27 mouse cellular contexts compared by ENCODE assay signal in the genomic region with DNA sequence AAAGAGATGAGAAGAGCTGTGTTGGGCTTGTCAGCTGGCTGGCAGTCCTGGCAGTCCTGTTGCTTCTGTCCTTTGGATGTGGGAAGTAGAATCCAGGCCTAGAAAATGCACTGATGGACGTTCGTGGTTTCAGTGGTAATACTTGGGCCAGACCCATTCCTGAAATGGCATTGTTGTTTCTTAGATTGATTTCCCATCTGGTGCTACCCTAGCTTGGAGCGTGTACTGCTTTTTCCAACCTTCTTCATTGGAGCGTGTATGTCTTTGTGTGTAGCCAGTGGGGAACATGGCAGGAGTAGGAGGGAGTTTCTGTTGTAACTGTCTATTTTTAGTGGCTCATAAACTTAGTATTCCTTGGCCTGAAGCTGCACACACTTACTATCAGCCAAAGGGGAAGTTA. TPM values are rescaled to one million over a fixed set of nuclear protein-coding genes. Genes with fewer than 3 reads are reported as not detected.
DNase-seq lines count a peak whose midpoint lies in the region; ATAC-seq and TF ChIP-seq lines count a peak whose summit lies in the region.
"Had no signal": no experiment of that assay in that cellular context is flagged by ENCODE, and none has a peak within 500 bp of the region (broad histone marks: within the 10 kb centered on the region; RNA-seq: fewer than 3 reads in every experiment).

No protein-coding gene starts in this region.

- 39% methylated on average over 4 of the region's 4 CpGs for WGBS in heart, adult 2 months
- whole genome bisulfite sequencing in lung, embryonic 14.5 days, result 86% methylated on average over 4 of the region's 4 CpGs
- WGBS in lung, adult 2 months, result 76% methylated on average over 4 of the region's 4 CpGs
- WGBS in thymus, adult 2 months, result 90% methylated on average over 4 of the region's 4 CpGs

- no peaks in the 10 kb centered on the region for H3K9me3 ChIP-seq in lung, embryonic 14.5 days (ENCODE audit: low read depth, low read length)
- H3K9me3 ChIP-seq: forebrain, embryonic 13.5 days; G1E; midbrain, embryonic 13.5 days; stomach, embryonic 15.5 days had no signal

- no peak for ATAC-seq in lung, embryonic 14.5 days (ENCODE audit: insufficient read depth)
- ATAC-seq: activated CD4-positive, CD25-positive, alpha-beta regulatory T cell, adult 4 months; forebrain, embryonic 13.5 days; inflammation-experienced regulatory T-cells, adult 6 months; lung, postnatal 0 days; midbrain, embryonic 13.5 days had no signal

- intact Hi-C loops in heart, adult 2 months (cut with DNase I), result loop anchor here (2.0 to 5.0 kb wide), 2 partner anchors 31 to 57 kb away; no protein-coding TSS in a partner anchor

- H3K4me2 ChIP-seq in lung, embryonic 14.5 days, result no peak overlapping the region
- H3K4me2 ChIP-seq: forebrain, embryonic 13.5 days; hindbrain, embryonic 14.5 days; midbrain, embryonic 13.5 days; stomach, embryonic 15.5 days had no signal

- H3K9ac ChIP-seq in heart, adult 2 months (ENCODE audit: low read depth, low read length), result no peak overlapping the region
- no peak overlapping the region for H3K9ac ChIP-seq in lung, embryonic 14.5 days
- H3K9ac ChIP-seq: forebrain, embryonic 13.5 days; hindbrain, embryonic 14.5 days; liver, embryonic 14.5 days; midbrain, embryonic 13.5 days; stomach, embryonic 15.5 days had no signal

- TF ChIP-seq POLR2A in heart, adult 2 months (IDR thresholded peaks at IDR 0.05; ENCODE audit: insufficient read depth, low read depth, low read length), result 0 out of 2 replicates have a peak, but pooled peaks have one; percentile 24
- no peak for TF ChIP-seq POLR2A in lung, adult 2 months (IDR thresholded peaks at IDR 0.05; ENCODE audit: borderline replicate concordance, extremely low read depth, low read depth, low read length)
- TF ChIP-seq POLR2A in bone marrow macrophage, adult 2 months (IDR thresholded peaks at IDR 0.05; ENCODE audit: borderline replicate concordance, low read depth, low read length), result no peak
- TF ChIP-seq POLR2A in thymus, adult 2 months (IDR thresholded peaks at IDR 0.05; ENCODE audit: control insufficient read depth, extremely low read depth, insufficient read depth, low read length, poor library complexity), result no peak

- H3K79me2 ChIP-seq in heart, adult 2 months (replicated peaks; ENCODE audit: control insufficient read depth, insufficient read depth, low read length), result no peaks in the 10 kb centered on the region

- no peak for TF ChIP-seq CTCF in heart, adult 2 months (IDR thresholded peaks at IDR 0.05)
- no peak for TF ChIP-seq CTCF in lung, embryonic 14.5 days (IDR thresholded peaks at IDR 0.05; ENCODE audit: low read depth)
- TF ChIP-seq CTCF in lung, adult 2 months (IDR thresholded peaks at IDR 0.05; ENCODE audit: insufficient read depth, low read length), result no peak
- TF ChIP-seq CTCF in bone marrow macrophage, adult 2 months (IDR thresholded peaks at IDR 0.05; ENCODE audit: low read depth, low read length), result no peak
- TF ChIP-seq CTCF in thymus, adult 2 months (IDR thresholded peaks at IDR 0.05; ENCODE audit: borderline replicate concordance, control insufficient read depth, extremely low read depth, insufficient read depth, low read length, poor library complexity), result no peak

- H3K4me1 ChIP-seq in heart, adult 2 months (ENCODE audit: control insufficient read depth, insufficient read depth, low read length), result peaks cover 25% of the 10 kb centered on the region
- H3K4me1 ChIP-seq in lung, embryonic 14.5 days (ENCODE audit: insufficient read depth), result peaks cover 13% of the 10 kb centered on the region
- H3K4me1 ChIP-seq in lung, adult 2 months (ENCODE audit: control insufficient read depth, insufficient read depth, low read length), result peaks cover 8% of the 10 kb centered on the region
- peaks cover 51% of the 10 kb centered on the region for H3K4me1 ChIP-seq in bone marrow macrophage, adult 2 months (ENCODE audit: control insufficient read depth, insufficient read depth, low read length)
- peaks cover 6% of the 10 kb centered on the region for H3K4me1 ChIP-seq in thymus, adult 2 months (replicated peaks; ENCODE audit: control insufficient read depth, insufficient read depth, low read length)

- no peak for DNase-seq in heart, adult 2 months
- DNase-seq in heart, postnatal 4 days, result no peak
- DNase-seq in lung, embryonic 14.5 days, result no peak
- no peak for DNase-seq in lung, adult 2 months
- DNase-seq in urinary bladder, adult 2 months (ENCODE audit: low spot score), result no peak
- no peak for DNase-seq in thymus, adult 2 months
- DNase-seq: adrenal gland, postnatal 10 days; B cell, adult 2 months; cerebellum, adult 8-10 months; cerebellum, postnatal 36 days; heart, postnatal 14 days; kidney, adult 2 months; layer of hippocampus, adult 9-11 months; right cerebral cortex, postnatal 14 days; thymus, postnatal 4 days had no signal

- H3K36me3 ChIP-seq in heart, adult 2 months (ENCODE audit: control insufficient read depth, insufficient read depth, low read length), result peaks cover 4% of the 10 kb centered on the region
- no peaks in the 10 kb centered on the region for H3K36me3 ChIP-seq in lung, embryonic 14.5 days (ENCODE audit: insufficient read depth)
- H3K36me3 ChIP-seq in thymus, adult 2 months (ENCODE audit: control insufficient read depth, insufficient read depth, low read length), result no peaks in the 10 kb centered on the region
- H3K36me3 ChIP-seq: G1E; midbrain, embryonic 13.5 days; stomach, embryonic 15.5 days had no signal

- no peaks in the 10 kb centered on the region for H3K27me3 ChIP-seq in heart, adult 2 months (ENCODE audit: control insufficient read depth, insufficient read depth, low read length)
- H3K27me3 ChIP-seq in lung, embryonic 14.5 days (ENCODE audit: insufficient read depth, low read length), result no peaks in the 10 kb centered on the region; the same call in 1 of the 2 replicates
- no peaks in the 10 kb centered on the region for H3K27me3 ChIP-seq in thymus, adult 2 months (ENCODE audit: control insufficient read depth, insufficient read depth, low read length)
- H3K27me3 ChIP-seq: CH12.LX; forebrain, embryonic 13.5 days; stomach, embryonic 15.5 days had no signal

- peak overlapping the region; percentile 67 for H3K27ac ChIP-seq in heart, adult 2 months
- peak overlapping the region; percentile 24; the same call in 1 of the 2 replicates for H3K27ac ChIP-seq in lung, embryonic 14.5 days (ENCODE audit: low read depth)
- H3K27ac ChIP-seq in bone marrow macrophage, adult 2 months (ENCODE audit: insufficient read depth, low read depth, low read length), result peak overlapping the region; percentile 82
- H3K27ac ChIP-seq in thymus, adult 2 months (ENCODE audit: control insufficient read depth, insufficient read depth, low read length), result no peak overlapping the region; the same call in 1 of the 2 replicates
- H3K27ac ChIP-seq: forebrain, embryonic 13.5 days; hindbrain, embryonic 14.5 days; kidney, postnatal 0 days; liver, embryonic 14.5 days; midbrain, embryonic 13.5 days; stomach, embryonic 15.5 days had no signal

- no peak for TF ChIP-seq EP300 in heart, adult 2 months (IDR thresholded peaks at IDR 0.05; ENCODE audit: insufficient read depth, low read depth, low read length)

- H3K4me3 ChIP-seq in heart, adult 2 months, result no peak overlapping the region
- H3K4me3 ChIP-seq in lung, embryonic 14.5 days (ENCODE audit: low read depth, low read length), result no peak overlapping the region
- H3K4me3 ChIP-seq in lung, adult 2 months (replicated peaks; ENCODE audit: extremely low read depth, low read depth, low read length), result no peak overlapping the region
- no peak overlapping the region for H3K4me3 ChIP-seq in bone marrow macrophage, adult 2 months (ENCODE audit: insufficient read depth, low read length)
- H3K4me3 ChIP-seq in thymus, adult 2 months (ENCODE audit: control insufficient read depth, insufficient read depth, low read length), result no peak overlapping the region
- H3K4me3 ChIP-seq: forebrain, embryonic 13.5 days; midbrain, embryonic 13.5 days; stomach, embryonic 15.5 days had no signal

RNA-seq across cellular contexts. Expression of a gene that starts 10.3 kb away (rescaled TPM):
- total RNA-seq in heart, adult 2 months (2021), result 10 to 100 TPM; 45.3 to 65.8 TPM
- polyA plus RNA-seq in heart, adult 2 months (2012; rRNA removed), result 31.8 and 58.9 TPM in 2 replicates
- total RNA-seq in heart, postnatal 4 days (2021), result 100 to 1,000 TPM; 104 to 114 TPM
- 97.3 and 97.5 TPM in 2 replicates for polyA plus RNA-seq in lung, embryonic 14.5 days (2014; fragmentation: Nextera tagmentation; extraction: Ambion mirVana)
- 45.2 and 47.3 TPM in 2 replicates for polyA plus RNA-seq in lung, adult 2 months (2012; rRNA removed)
- 144 and 160 TPM in 2 replicates for polyA plus RNA-seq in bone marrow macrophage, adult 2 months (2012; ENCODE audit: insufficient read depth, insufficient read length, missing spikeins)
- 45.0 and 51.9 TPM in 2 replicates for polyA plus RNA-seq in urinary bladder, adult 2 months (2012; rRNA removed)
- 38.2 and 38.8 TPM in 2 replicates for polyA plus RNA-seq in thymus, adult 2 months (2012; rRNA removed)
